Mouse (Mus musculus): ENCODE measurements around the gene Supt20.

GRCm38 (mm10) chr3:54668722-54669121, 23.9 kb upstream of the Supt20 start:
- TF ChIP-seq UBTF (IDR thresholded peaks at IDR 0.05; ENCODE audit: low read depth, low read length) (no peak), CTCF (conservative IDR thresholded peaks at IDR 0.05 in 1 of 2, IDR thresholded peaks at IDR 0.05 in 1 of 2; ENCODE audit: low read depth in 2 of 2, low read length in 2 of 2) (no peak), POLR2A (IDR thresholded peaks at IDR 0.05; ENCODE audit: low read depth, low read length) (no peak), TCF12 (IDR thresholded peaks at IDR 0.05; ENCODE audit: low read depth, low read length) (no peak), RCOR1 (conservative IDR thresholded peaks at IDR 0.05; ENCODE audit: low read depth, low read length) (no peak)
